ENCODE assay signal across 25 mouse cellular contexts in genomic region chr17:86494494-86494893, GRCm38 (mm10). TPM values are rescaled to one million over a fixed set of nuclear protein-coding genes. Genes with fewer than 3 reads are reported as not detected.
DNase-seq lines count a peak whose midpoint lies in the region; ATAC-seq and TF ChIP-seq lines count a peak whose summit lies in the region.
"Had no signal": no experiment of that assay in that cellular context is flagged by ENCODE, and none has a peak within 500 bp of the region (broad histone marks: within the 10 kb centered on the region; RNA-seq: fewer than 3 reads in every experiment).

No protein-coding gene starts in this region.

- H3K4me1 ChIP-seq in intestine, embryonic 15.5 days (replicated peaks) = peaks cover 9% of the 10 kb centered on the region; the same call in 1 of the 2 replicates
- H3K4me1 ChIP-seq in intestine, postnatal 0 days (replicated peaks; ENCODE audit: control insufficient read depth, insufficient read depth, low read length) = 0 out of 2 replicates have a peak, but pooled peaks cover 3% of the 10 kb centered on the region
- peaks cover 18% of the 10 kb centered on the region for H3K4me1 ChIP-seq in liver, embryonic 11.5 days (replicated peaks; ENCODE audit: control insufficient read depth, insufficient read depth, low read length)
- H3K4me1 ChIP-seq in liver, embryonic 13.5 days (replicated peaks) = peaks cover 31% of the 10 kb centered on the region
- H3K4me1 ChIP-seq in stomach, embryonic 15.5 days = 0 out of 2 replicates have a peak, but pooled peaks cover 4% of the 10 kb centered on the region
- no peaks in the 10 kb centered on the region for H3K4me1 ChIP-seq in forebrain, embryonic 11.5 days (replicated peaks; ENCODE audit: control insufficient read depth, insufficient read depth, low read length)
- H3K4me1 ChIP-seq: neural tube, embryonic 12.5 days had no signal

- no peak overlapping the region for H3K27ac ChIP-seq in intestine, embryonic 15.5 days
- no peak overlapping the region for H3K27ac ChIP-seq in intestine, postnatal 0 days (ENCODE audit: low read depth, low read length)
- H3K27ac ChIP-seq in liver, embryonic 11.5 days (ENCODE audit: low read depth, low read length) = peak overlapping the region; percentile 50; the same call in 1 of the 2 replicates
- peak overlapping the region; percentile 54; the same call in 1 of the 2 replicates for H3K27ac ChIP-seq in liver, embryonic 13.5 days
- H3K27ac ChIP-seq in stomach, embryonic 15.5 days = peak overlapping the region; percentile 28
- no peak overlapping the region for H3K27ac ChIP-seq in forebrain, embryonic 11.5 days (ENCODE audit: low read depth, low read length)
- H3K27ac ChIP-seq: hindbrain, embryonic 10.5 days; neural tube, embryonic 12.5 days had no signal

- H3K4me2 ChIP-seq in intestine, embryonic 15.5 days (replicated peaks) = no peak overlapping the region
- no peak overlapping the region for H3K4me2 ChIP-seq in intestine, postnatal 0 days (replicated peaks; ENCODE audit: low read depth)
- H3K4me2 ChIP-seq in liver, embryonic 11.5 days = no peak overlapping the region
- H3K4me2 ChIP-seq in liver, embryonic 13.5 days = peak overlapping the region; percentile 28; the same call in 1 of the 2 replicates
- H3K4me2 ChIP-seq in stomach, embryonic 15.5 days = no peak overlapping the region; the same call in 1 of the 2 replicates
- no peak overlapping the region for H3K4me2 ChIP-seq in forebrain, embryonic 11.5 days (ENCODE audit: low read depth, low read length, severe bottlenecking)
- H3K4me2 ChIP-seq: heart, embryonic 11.5 days; neural tube, embryonic 12.5 days had no signal

- ATAC-seq in intestine, embryonic 15.5 days = 0 out of 2 replicates have a peak, but pooled peaks have one; percentile 46
- ATAC-seq in intestine, postnatal 0 days = no peak
- ATAC-seq in liver, embryonic 11.5 days (replicated peaks; ENCODE audit: low FRiP score) = peak; percentile 54
- peak; percentile 56; the same call in 1 of the 2 replicates for ATAC-seq in liver, embryonic 13.5 days (ENCODE audit: low read depth)
- ATAC-seq in stomach, embryonic 15.5 days (ENCODE audit: insufficient read depth, low FRiP score, low read depth) = 0 out of 2 replicates have a peak, but pooled peaks have one; percentile 41
- ATAC-seq in forebrain, embryonic 11.5 days (replicated peaks; ENCODE audit: low FRiP score) = no peak
- ATAC-seq: CD4-positive, CD25-positive, alpha-beta regulatory T cell, adult 4 months; forebrain, embryonic 14.5 days; hindbrain, embryonic 16.5 days had no signal

- H3K9me3 ChIP-seq in intestine, embryonic 15.5 days = no peaks in the 10 kb centered on the region
- no peaks in the 10 kb centered on the region for H3K9me3 ChIP-seq in intestine, postnatal 0 days (ENCODE audit: control insufficient read depth)
- no peaks in the 10 kb centered on the region for H3K9me3 ChIP-seq in liver, embryonic 11.5 days (ENCODE audit: control insufficient read depth, low read length)
- H3K9me3 ChIP-seq in liver, embryonic 13.5 days (replicated peaks) = no peaks in the 10 kb centered on the region
- H3K9me3 ChIP-seq in stomach, embryonic 15.5 days = no peaks in the 10 kb centered on the region
- no peaks in the 10 kb centered on the region for H3K9me3 ChIP-seq in forebrain, embryonic 11.5 days (ENCODE audit: control insufficient read depth, low read length)
- H3K9me3 ChIP-seq: hindbrain, embryonic 10.5 days; neural tube, embryonic 12.5 days had no signal

- no peak overlapping the region for H3K9ac ChIP-seq in intestine, embryonic 15.5 days
- H3K9ac ChIP-seq in intestine, postnatal 0 days (ENCODE audit: low read depth, low read length) = no peak overlapping the region
- no peak overlapping the region for H3K9ac ChIP-seq in liver, embryonic 11.5 days (ENCODE audit: low read depth, low read length)
- H3K9ac ChIP-seq in liver, embryonic 13.5 days = no peak overlapping the region
- H3K9ac ChIP-seq in stomach, embryonic 15.5 days = no peak overlapping the region
- H3K9ac ChIP-seq in forebrain, embryonic 11.5 days (ENCODE audit: low read length) = no peak overlapping the region
- H3K9ac ChIP-seq: neural tube, embryonic 12.5 days had no signal

- no peaks in the 10 kb centered on the region for H3K27me3 ChIP-seq in intestine, embryonic 15.5 days (replicated peaks)
- H3K27me3 ChIP-seq in intestine, postnatal 0 days (replicated peaks; ENCODE audit: control insufficient read depth, insufficient read depth, low read length) = no peaks in the 10 kb centered on the region
- no peaks in the 10 kb centered on the region for H3K27me3 ChIP-seq in liver, embryonic 11.5 days (replicated peaks; ENCODE audit: control insufficient read depth, insufficient read depth, low read length)
- no peaks in the 10 kb centered on the region for H3K27me3 ChIP-seq in liver, embryonic 13.5 days
- H3K27me3 ChIP-seq in stomach, embryonic 15.5 days (replicated peaks) = no peaks in the 10 kb centered on the region
- no peaks in the 10 kb centered on the region for H3K27me3 ChIP-seq in forebrain, embryonic 11.5 days (ENCODE audit: control insufficient read depth, insufficient read depth, low read length)
- H3K27me3 ChIP-seq: neural tube, embryonic 12.5 days had no signal

- no peak for DNase-seq in liver, embryonic 11.5 days (ENCODE audit: low spot score)
- no peak for DNase-seq in liver
- no peak for DNase-seq in liver, embryonic 13.5 days
- DNase-seq in forebrain, embryonic 11.5 days (ENCODE audit: low spot score) = no peak
- DNase-seq in urinary bladder, postnatal 14 days (ENCODE audit: low spot score) = no peak
- DNase-seq: cerebellum, adult 11-12 months; cerebellum, postnatal 14 days; kidney, adult 11 months; kidney, postnatal 14 days; layer of hippocampus, postnatal 36 days; lung, postnatal 14 days; midbrain, embryonic 14.5 days; right cerebral cortex, postnatal 14 days; spleen, adult 18-20 months; thymus, postnatal 25 days had no signal

- no peak for TF ChIP-seq CTCF in intestine, postnatal 0 days (IDR thresholded peaks at IDR 0.05; ENCODE audit: low read depth)

- no peak overlapping the region for H3K4me3 ChIP-seq in intestine, embryonic 15.5 days (replicated peaks)
- no peak overlapping the region for H3K4me3 ChIP-seq in intestine, postnatal 0 days (ENCODE audit: low read depth, low read length)
- no peak overlapping the region for H3K4me3 ChIP-seq in liver, embryonic 11.5 days (ENCODE audit: low read depth, low read length)
- H3K4me3 ChIP-seq in liver, embryonic 13.5 days (replicated peaks) = no peak overlapping the region
- no peak overlapping the region for H3K4me3 ChIP-seq in stomach, embryonic 15.5 days (replicated peaks)
- H3K4me3 ChIP-seq in forebrain, embryonic 11.5 days (ENCODE audit: low read depth, low read length) = no peak overlapping the region
- H3K4me3 ChIP-seq: hindbrain, embryonic 10.5 days; megakaryocyte, embryonic 14.5 days; neural tube, embryonic 12.5 days had no signal

- no peaks in the 10 kb centered on the region for H3K36me3 ChIP-seq in intestine, embryonic 15.5 days
- H3K36me3 ChIP-seq in intestine, postnatal 0 days (ENCODE audit: control insufficient read depth, insufficient read depth) = peaks cover 19% of the 10 kb centered on the region; the same call in 1 of the 2 replicates
- H3K36me3 ChIP-seq in liver, embryonic 11.5 days (ENCODE audit: control insufficient read depth, insufficient read depth, low read length) = no peaks in the 10 kb centered on the region
- H3K36me3 ChIP-seq in liver, embryonic 13.5 days = no peaks in the 10 kb centered on the region
- H3K36me3 ChIP-seq in stomach, embryonic 15.5 days = no peaks in the 10 kb centered on the region
- H3K36me3 ChIP-seq in forebrain, embryonic 11.5 days (ENCODE audit: control insufficient read depth, insufficient read depth, low read length) = no peaks in the 10 kb centered on the region
- H3K36me3 ChIP-seq: hindbrain, embryonic 10.5 days had no signal

- WGBS in intestine, embryonic 15.5 days = 58% methylated on average over 6 of the region's 6 CpGs
- WGBS in intestine, postnatal 0 days = 53% methylated on average over 6 of the region's 6 CpGs
- 51% methylated on average over 6 of the region's 6 CpGs for WGBS in liver, embryonic 11.5 days
- WGBS in liver, embryonic 13.5 days (ENCODE audit: insufficient replicate concordance) = 31% methylated on average over 6 of the region's 6 CpGs
- WGBS in stomach, embryonic 15.5 days = 54% methylated on average over 6 of the region's 6 CpGs
- 92% methylated on average over 6 of the region's 6 CpGs for WGBS in forebrain, embryonic 11.5 days

RNA-seq across cellular contexts. Expression of gene Gm10309, which starts 10.5 kb away (rescaled TPM):
- polyA plus RNA-seq in intestine, embryonic 15.5 days (2015; fragmentation: Nextera tagmentation; extraction: Ambion mirVana) = 0.16 and 0.21 TPM in 2 replicates
- polyA plus RNA-seq in intestine, postnatal 0 days (2015; fragmentation: Nextera tagmentation; extraction: Ambion mirVana) = 0.12 TPM in 1 of 2 replicates, not detected in the other
- 0.09 and 0.11 TPM in 2 replicates for polyA plus RNA-seq in liver, embryonic 11.5 days (2014; fragmentation: Nextera tagmentation; extraction: Ambion mirVana)
- not detected in 2 replicates for polyA plus RNA-seq in liver, embryonic 13.5 days (2015; fragmentation: Nextera tagmentation; extraction: Ambion mirVana)
- 0.31 and 0.35 TPM in 2 replicates for polyA plus RNA-seq in stomach, embryonic 15.5 days (2015; fragmentation: Nextera tagmentation; extraction: Ambion mirVana)
- polyA plus RNA-seq in forebrain, embryonic 11.5 days (2014; fragmentation: Nextera tagmentation; extraction: Ambion mirVana) = 0.13 and 0.24 TPM in 2 replicates
- polyA plus RNA-seq: forebrain, embryonic 14.5 days had no signal

Comparison
In these comparisons a context has a peak if more than half of its experiments do, and no peak if none do; other contexts are left out.
1. ATAC-seq: peak in intestine, embryonic 15.5 days (single experiment), liver, embryonic 11.5 days (single experiment), liver, embryonic 13.5 days (single experiment) and stomach, embryonic 15.5 days (single experiment); none in intestine, postnatal 0 days (single experiment) and forebrain, embryonic 11.5 days (single experiment).
2. H3K27ac ChIP-seq: peak in liver, embryonic 11.5 days (single experiment), liver, embryonic 13.5 days (single experiment) and stomach, embryonic 15.5 days (single experiment); none in intestine, embryonic 15.5 days (single experiment), intestine, postnatal 0 days (single experiment) and forebrain, embryonic 11.5 days (single experiment).